Mouse (Mus musculus) limb, embryonic 10.5 days (tissue): ENCODE data around the gene Vwa5b2. TPM values are rescaled to one million over a fixed set of nuclear protein-coding genes. Genes with fewer than 3 reads are reported as not detected.

ENCODE experiments used
- DNase-seq: peaks from one replicate; pipeline ENCODE4 v3.0.0-alpha.2; 2017; ENCODE audit warnings: low spot score
- H3K27ac ChIP-seq: fragments of 300-500 bp; sonication (generic); 2 replicates; pipeline ENCODE4 v1.5.1; 2016; ENCODE audit warnings: mild to moderate bottlenecking
- H3K27me3 ChIP-seq: fragments of 300-500 bp; sonication (generic); 2 replicates; pipeline ENCODE4 v1.6.1; 2016; ENCODE audit warnings: low read depth, mild to moderate bottlenecking; ENCODE audit not compliant: poor library complexity, severe bottlenecking
- H3K36me3 ChIP-seq: fragments of 300-500 bp; sonication (generic); 2 replicates; pipeline ENCODE4 v1.6.1; 2016; ENCODE audit warnings: mild to moderate bottlenecking, moderate library complexity
- H3K4me1 ChIP-seq: fragments of 300-500 bp; sonication (generic); 2 replicates; pipeline ENCODE4 v1.6.1; 2016
- H3K4me3 ChIP-seq: fragments of 300-500 bp; sonication (generic); 2 replicates; pipeline ENCODE4 v1.5.1; 2016; ENCODE audit warnings: mild to moderate bottlenecking, moderate library complexity
- H3K9me3 ChIP-seq: fragments of 300-500 bp; sonication (generic); replicated peaks from 2 replicates; pipeline ENCODE4 v1.6.1; 2016; ENCODE audit warnings: mild to moderate bottlenecking
- WGBS: fragments of 180-500 bp; shearing (Covaris S2); methylation state at CpG from one replicate; pipeline ENCODE4 v1.1.7; 2016; 5-methylcytosine and 5-hydroxymethylcytosine counted together
- polyA plus RNA-seq: library from polyadenylated mRNA; unstranded; fragments of >200 nt; fragmentation: Nextera tagmentation; extraction: Ambion mirVana; gene quantifications from 2 replicates; pipeline ENCODE4 v1.2.1, GENCODE M21; 2016

Gene Vwa5b2
- polyA plus RNA-seq, 1 experiment from 2014 or later: 0.30 TPM

- H3K4me3 ChIP-seq: peak overlapping the region; percentile 89
- peaks cover 37% of the 10 kb centered on the region for H3K4me1 ChIP-seq
- peak; percentile 72 for DNase-seq
- H3K9me3 ChIP-seq: no peaks in the 10 kb centered on the region
- peaks cover 21% of the 10 kb centered on the region for H3K36me3 ChIP-seq
- 0% methylated on average over 32 of the region's 32 CpGs for whole genome bisulfite sequencing
- H3K27me3 ChIP-seq: peaks cover 48% of the 10 kb centered on the region
- H3K27ac ChIP-seq: peak overlapping the region; percentile 87
Observed at GRCm38 (mm10) chr16:20620751-20621190, 31.5 kb downstream of the Vwa5b2 start.

GRCm38 (mm10) chr16:20621191-20621990 is 32.1 kb downstream of the Vwa5b2 start, which contains the start of gene Camk2n2:
TSS of gene Camk2n2 (minus strand) at chr16:20621287.
- H3K4me1 ChIP-seq: peaks cover 37% of the 10 kb centered on the region
- H3K27me3 ChIP-seq: peaks cover 48% of the 10 kb centered on the region
- H3K36me3 ChIP-seq: peaks cover 15% of the 10 kb centered on the region
- peak; percentile 74 for DNase-seq
- no peaks in the 10 kb centered on the region for H3K9me3 ChIP-seq
- H3K4me3 ChIP-seq: peak within 1 kb of the TSS; percentile 89
- WGBS: under 1% methylated on average over 90 of the region's 92 CpGs
- H3K27ac ChIP-seq: peak within 1 kb of the TSS; percentile 87

DNA sequence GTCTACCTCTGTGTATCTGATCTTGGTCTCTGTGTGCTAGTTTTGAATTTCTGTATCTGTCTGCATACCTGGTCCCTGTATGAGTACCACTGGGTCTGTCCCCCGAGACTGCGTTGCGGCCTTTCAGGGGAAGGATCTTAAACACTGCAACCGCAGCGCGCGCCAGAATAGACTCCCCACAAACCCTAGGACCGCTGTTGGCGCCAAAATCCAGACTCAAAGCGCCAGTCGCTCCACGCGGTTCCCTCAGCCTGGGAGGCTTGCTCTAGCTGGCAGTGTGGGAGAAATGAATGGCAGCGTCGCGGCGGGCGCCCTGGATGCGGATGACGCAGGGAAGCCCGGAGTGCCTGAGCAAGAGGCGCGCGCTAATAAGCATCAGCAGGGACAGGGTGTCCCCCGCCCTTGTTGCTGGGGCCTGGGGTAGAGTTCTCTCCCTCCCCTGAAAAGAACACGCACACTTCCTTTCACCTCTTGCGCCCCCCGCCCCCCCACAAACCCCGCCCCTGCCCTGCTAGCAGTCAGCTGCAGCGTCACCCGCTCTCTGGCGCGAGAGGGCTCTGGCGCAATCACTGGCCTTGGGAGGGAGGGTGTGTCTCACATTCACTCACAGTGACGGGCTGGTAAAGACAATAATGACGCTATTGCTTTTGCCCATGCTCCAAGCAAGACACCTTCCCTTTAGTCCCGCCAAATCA is 32.9 kb downstream of the Vwa5b2 start:
- Histone ChIP-seq H3K4me1 (peaks cover 37% of the 10 kb centered on the region), H3K9me3 (no peaks in the 10 kb centered on the region), H3K4me3 (peak overlapping the region; percentile 89), H3K27me3 (peaks cover 48% of the 10 kb centered on the region), H3K27ac (peak overlapping the region; percentile 87), H3K36me3 (peaks cover 15% of the 10 kb centered on the region)
- DNase-seq: peak; percentile 77
- WGBS: under 1% methylated on average over 37 of the region's 37 CpGs

- Histone ChIP-seq H3K27ac (no peak overlapping the region), H3K27me3 (peaks cover 47% of the 10 kb centered on the region), H3K36me3 (peaks cover 8% of the 10 kb centered on the region; the same call in 1 of the 2 replicates), H3K9me3 (no peaks in the 10 kb centered on the region), H3K4me3 (no peak overlapping the region), H3K4me1 (peaks cover 37% of the 10 kb centered on the region)
- no peak for DNase-seq
- WGBS: 76% methylated on average over 2 of the region's 2 CpGs
Observed at GRCm38 (mm10) chr16:20623211-20623610, 33.9 kb downstream of the Vwa5b2 start.

DNA sequence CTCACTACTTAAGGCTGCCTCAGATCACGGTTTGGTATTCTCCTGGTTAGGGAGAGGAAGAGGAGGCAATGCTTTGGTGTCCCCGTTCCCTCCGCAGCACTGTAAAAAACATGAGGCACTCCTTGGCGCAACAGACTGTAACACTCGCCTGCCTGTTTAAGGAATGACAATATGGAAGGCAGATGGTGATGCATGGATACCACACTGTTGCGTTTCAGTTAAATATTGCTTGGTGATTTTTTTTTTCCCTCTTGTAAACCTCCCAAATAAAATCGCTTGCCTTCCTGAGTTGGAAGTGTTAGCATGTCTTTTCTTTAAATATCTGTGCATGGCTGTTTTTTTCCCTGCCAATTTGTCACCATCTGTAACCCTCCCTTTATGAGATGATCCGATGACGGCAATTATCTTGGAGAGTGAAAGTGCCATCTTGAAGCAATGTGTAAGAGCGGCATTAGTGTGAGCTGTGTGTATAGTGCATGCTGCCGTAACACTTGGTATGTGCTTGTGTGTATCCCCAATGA is 39.7 kb downstream of the Vwa5b2 start:
- no peak for DNase-seq

GRCm38 (mm10) chr16:20629731-20630634 is 40.7 kb downstream of the Vwa5b2 start, which contains the start of gene Ece2:
TSS of gene Ece2 (plus strand) at chr16:20629828.
- 7% methylated on average over 54 of the region's 54 CpGs for WGBS
- no peaks in the 10 kb centered on the region for H3K36me3 ChIP-seq
- H3K9me3 ChIP-seq: no peaks in the 10 kb centered on the region
- peak; percentile 64 for DNase-seq
- H3K4me1 ChIP-seq: peaks cover 9% of the 10 kb centered on the region
- peak within 1 kb of the TSS; percentile 67 for H3K4me3 ChIP-seq
- H3K27me3 ChIP-seq: peaks cover 29% of the 10 kb centered on the region
- H3K27ac ChIP-seq: peak within 1 kb of the TSS; percentile 81

More for the DNA sequence above, 39.7 kb downstream of the Vwa5b2 start:
- peak overlapping the region; percentile 67; the same call in 1 of the 2 replicates for H3K4me3 ChIP-seq
- peaks cover 29% of the 10 kb centered on the region for H3K27me3 ChIP-seq
- H3K27ac ChIP-seq: no peak overlapping the region
- H3K36me3 ChIP-seq: no peaks in the 10 kb centered on the region
- WGBS: 49% methylated on average over 11 of the region's 11 CpGs
- H3K4me1 ChIP-seq: peaks cover 9% of the 10 kb centered on the region
- no peaks in the 10 kb centered on the region for H3K9me3 ChIP-seq

- Histone ChIP-seq H3K36me3 (no peaks in the 10 kb centered on the region), H3K4me3 (no peak overlapping the region), H3K27me3 (no peaks in the 10 kb centered on the region), H3K27ac (no peak overlapping the region), H3K4me1 (no peaks in the 10 kb centered on the region), H3K9me3 (no peaks in the 10 kb centered on the region)
- DNase-seq: no peak
- WGBS: 85% methylated on average over 8 of the region's 8 CpGs
Observed at GRCm38 (mm10) chr16:20637410-20637809, 48.1 kb downstream of the Vwa5b2 start.

GRCm38 (mm10) chr16:20638367-20638766 is 49.1 kb downstream of the Vwa5b2 start:
- Histone ChIP-seq H3K27ac (no peak overlapping the region), H3K4me3 (no peak overlapping the region), H3K9me3 (no peaks in the 10 kb centered on the region), H3K36me3 (no peaks in the 10 kb centered on the region), H3K4me1 (no peaks in the 10 kb centered on the region), H3K27me3 (no peaks in the 10 kb centered on the region)
- no peak for DNase-seq
- 82% methylated on average over 8 of the region's 8 CpGs for WGBS

GRCm38 (mm10) chr16:20642161-20642560 is 52.9 kb downstream of the Vwa5b2 start:
- Histone ChIP-seq H3K9me3 (no peaks in the 10 kb centered on the region), H3K4me1 (no peaks in the 10 kb centered on the region), H3K27me3 (no peaks in the 10 kb centered on the region), H3K4me3 (no peak overlapping the region), H3K36me3 (no peaks in the 10 kb centered on the region), H3K27ac (no peak overlapping the region)
- peak; percentile 76 for DNase-seq
- 3% methylated on average over 8 of the region's 8 CpGs for WGBS

DNA sequence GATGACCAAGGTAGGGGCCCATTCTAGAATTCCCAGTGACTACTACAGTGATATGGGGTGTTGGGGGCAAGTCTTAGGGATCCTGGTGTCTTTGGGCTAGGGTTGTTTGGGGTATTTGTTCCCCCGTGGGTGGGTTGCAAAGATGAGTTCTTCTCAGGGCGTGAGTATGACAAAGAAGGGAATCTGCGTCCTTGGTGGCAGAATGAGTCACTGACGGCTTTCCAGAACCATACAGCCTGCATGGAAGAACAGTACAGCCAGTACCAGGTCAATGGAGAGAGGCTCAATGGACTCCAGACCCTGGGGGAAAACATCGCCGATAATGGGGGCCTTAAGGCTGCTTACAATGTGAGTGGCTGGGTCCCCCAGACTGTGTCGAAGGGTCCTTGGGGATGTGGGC is 54.6 kb downstream of the Vwa5b2 start:
- Histone ChIP-seq H3K9me3 (no peaks in the 10 kb centered on the region), H3K27ac (no peak overlapping the region), H3K4me1 (no peaks in the 10 kb centered on the region), H3K4me3 (no peak overlapping the region), H3K27me3 (no peaks in the 10 kb centered on the region), H3K36me3 (no peaks in the 10 kb centered on the region)
- DNase-seq: no peak
- WGBS: 87% methylated on average over 7 of the region's 7 CpGs

DNA sequence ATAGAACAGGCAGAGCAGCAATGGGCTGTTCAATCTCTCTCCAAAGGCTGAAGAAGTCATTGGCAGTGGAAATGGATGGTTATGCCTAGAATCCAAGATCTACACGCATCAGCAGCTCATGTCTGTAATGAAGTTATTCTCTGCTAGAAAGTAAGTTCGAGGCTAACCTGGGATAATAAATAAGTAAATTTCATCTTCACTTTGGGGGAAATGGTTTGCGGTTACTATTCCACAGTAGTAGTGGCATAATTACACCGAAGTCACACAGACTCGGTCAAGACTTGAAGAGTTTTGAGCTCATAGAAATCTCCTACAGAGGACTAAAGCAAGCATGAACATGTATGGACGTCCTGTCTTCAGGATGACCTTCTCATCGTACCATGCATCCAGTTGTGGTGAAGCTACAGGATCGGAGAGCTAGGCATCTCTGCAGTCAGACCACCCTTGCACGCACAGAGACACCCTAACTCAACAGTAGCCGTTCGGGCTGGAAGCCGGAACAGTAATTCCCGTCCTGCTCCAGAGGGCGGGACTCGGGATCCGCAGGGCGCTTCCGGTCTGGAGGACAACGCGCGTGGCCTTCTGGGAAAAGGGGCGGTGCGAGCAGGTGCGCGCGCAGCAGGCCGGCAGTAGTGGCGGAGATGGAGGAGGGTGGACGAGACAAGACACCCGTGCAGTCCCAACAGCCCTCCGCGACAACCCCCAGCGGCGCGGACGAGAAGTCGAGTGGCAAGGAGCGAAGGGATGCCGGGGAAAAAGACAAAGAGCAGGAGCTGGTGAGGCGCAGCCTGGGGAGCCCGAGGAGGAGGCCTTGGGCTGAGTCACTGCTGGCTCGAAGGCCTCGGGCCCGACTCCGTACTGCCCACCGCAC is 62.0 kb downstream of the Vwa5b2 start, which contains the start of gene Psmd2:
TSS of gene Psmd2 (plus strand) at position 577 of the 871 bp plus-strand sequence.
- peak; percentile 99 for DNase-seq
- Histone ChIP-seq H3K4me3 (peak within 1 kb of the TSS; percentile 78), H3K36me3 (peaks cover 33% of the 10 kb centered on the region), H3K27ac (peak within 1 kb of the TSS; percentile 84), H3K9me3 (no peaks in the 10 kb centered on the region), H3K4me1 (peaks cover 16% of the 10 kb centered on the region), H3K27me3 (no peaks in the 10 kb centered on the region)
- WGBS: 2% methylated on average over 46 of the region's 46 CpGs
